Mouse (Mus musculus) heart, embryonic 14.5 days (tissue): ENCODE results near the gene Dgkb. TPM values are rescaled to one million over a fixed set of nuclear protein-coding genes. Genes with fewer than 3 reads are reported as not detected.

Source experiments
- ATAC-seq: fragments of 200-750 bp; cut with Nextera tagmentation; 2 replicates; pipeline ENCODE4 v1.8.0; 2017; ENCODE audit warnings: low read depth, moderate TSS enrichment; ENCODE audit not compliant: insufficient number of reproducible peaks, insufficient read depth, low FRiP score
- H3K27ac ChIP-seq, 2 experiments: fragments of 200-500 bp in 1 of 2; fragments of 300-500 bp in 1 of 2; sonication (generic) in 1 of 2; replicated peaks in 1 of 2; 2 replicates each; pipeline ENCODE4 v1.5.1; 2012 to 2014; ENCODE audit warnings: low read depth in 2 of 2, low read length in 2 of 2, control low read depth in 1 of 2, mild to moderate bottlenecking in 1 of 2, mixed read lengths in 1 of 2; ENCODE audit not compliant: control insufficient read depth in 1 of 2, insufficient read depth in 1 of 2
- H3K27me3 ChIP-seq: fragments of 300-500 bp; sonication (generic); 2 replicates; pipeline ENCODE4 v1.6.1; 2014; ENCODE audit warnings: mild to moderate bottlenecking, low read length, control low read depth; ENCODE audit not compliant: control insufficient read depth, insufficient read depth
- H3K36me3 ChIP-seq: fragments of 300-500 bp; sonication (generic); 2 replicates; pipeline ENCODE4 v1.6.1; 2014; ENCODE audit warnings: mild to moderate bottlenecking, control low read depth, low read length, mixed read lengths; ENCODE audit not compliant: control insufficient read depth, insufficient read depth
- H3K4me1 ChIP-seq, 2 experiments: fragments of 200-500 bp in 1 of 2; fragments of 300-500 bp in 1 of 2; sonication (generic) in 1 of 2; 2 replicates each; pipeline ENCODE4 v1.6.1; 2012 to 2014; ENCODE audit warnings: low read length in 2 of 2, control low read depth in 1 of 2, mixed read lengths in 1 of 2; ENCODE audit not compliant: control insufficient read depth in 2 of 2, insufficient read depth in 2 of 2
- H3K4me2 ChIP-seq: fragments of 300-500 bp; sonication (generic); 2 replicates; pipeline ENCODE4 v1.6.1; 2014; ENCODE audit warnings: mild to moderate bottlenecking, low read length
- H3K4me3 ChIP-seq, 2 experiments: fragments of 200-500 bp in 1 of 2; fragments of 300-500 bp in 1 of 2; sonication (generic) in 1 of 2; 2 replicates each; pipeline ENCODE4 v1.5.1; 2012 to 2014; ENCODE audit warnings: low read length in 2 of 2, mild to moderate bottlenecking in 2 of 2, control low read depth in 1 of 2, low read depth in 1 of 2, moderate library complexity in 1 of 2; ENCODE audit not compliant: control insufficient read depth in 1 of 2, insufficient read depth in 1 of 2
- H3K9ac ChIP-seq: fragments of 300-500 bp; sonication (generic); 2 replicates; pipeline ENCODE4 v1.6.1; 2014; ENCODE audit warnings: mild to moderate bottlenecking, low read length
- H3K9me3 ChIP-seq: fragments of 300-500 bp; sonication (generic); 2 replicates; pipeline ENCODE4 v1.6.1; 2016; ENCODE audit warnings: low read length, control low read depth; ENCODE audit not compliant: control insufficient read depth
- WGBS: fragments of 180-500 bp; shearing (Covaris S2); extraction: QIAGEN DNeasy Blood & Tissue Kit; methylation state at CpG from one replicate; pipeline ENCODE4 v1.1.7; 2014; 5-methylcytosine and 5-hydroxymethylcytosine counted together
- polyA plus RNA-seq: library from polyadenylated mRNA; unstranded; fragments of >200 nt; fragmentation: Nextera tagmentation; extraction: Ambion mirVana; gene quantifications from 2 replicates; pipeline ENCODE4 v1.2.1, GENCODE M21; 2014

The Dgkb gene
- polyA plus RNA-seq, 1 experiment from 2014 or later, result 0.41 TPM

DNA sequence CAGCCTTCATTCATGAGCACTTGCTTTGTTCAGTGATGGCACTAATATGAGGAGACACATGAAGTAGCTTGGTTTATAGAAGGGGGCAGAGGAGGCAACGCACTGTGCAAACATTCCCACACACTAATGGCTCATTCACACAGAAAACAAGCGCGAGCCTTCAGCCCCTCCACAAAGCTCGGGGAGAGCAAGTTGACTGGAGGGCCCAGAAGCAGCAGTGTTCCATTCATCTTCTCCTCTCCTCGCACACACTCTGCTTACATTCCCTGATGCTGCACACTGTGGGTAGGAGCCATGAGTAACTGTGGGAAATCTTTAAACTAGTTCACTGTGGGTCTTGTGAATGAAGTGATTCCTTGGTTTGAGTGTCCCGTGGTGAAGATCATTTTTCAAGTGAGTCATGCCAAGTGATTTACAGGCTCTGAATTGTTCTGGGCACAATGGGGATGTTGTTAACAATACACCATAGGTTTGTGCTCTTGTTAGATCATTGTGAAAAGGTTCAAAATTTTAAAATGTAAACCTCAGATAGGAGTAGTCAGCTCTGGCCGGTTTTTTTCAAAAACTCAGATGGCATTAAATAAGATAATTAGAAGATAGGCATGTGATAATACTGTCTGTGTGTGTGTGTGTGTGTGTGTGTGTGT is 779.0 kb downstream of the Dgkb start:
- H3K4me3 ChIP-seq, result no peak overlapping the region
- no peak overlapping the region for H3K27ac ChIP-seq
- H3K4me2 ChIP-seq, result no peak overlapping the region
- no peaks in the 10 kb centered on the region for H3K36me3 ChIP-seq
- no peak overlapping the region for H3K9ac ChIP-seq
- ATAC-seq, result no peak
- 78% methylated on average over 7 of the region's 7 CpGs for WGBS
- no peaks in the 10 kb centered on the region for H3K27me3 ChIP-seq
- H3K4me1 ChIP-seq, result peaks cover 4 to 18% of the 10 kb centered on the region in 2 experiments; a peak in 3 of 4 replicates
- H3K9me3 ChIP-seq, result no peaks in the 10 kb centered on the region

GRCm38 (mm10) chr12:38598096-38598495 is 780.6 kb downstream of the Dgkb start:
- H3K27ac ChIP-seq, result no peak overlapping the region
- WGBS, result 45% methylated on average over 2 of the region's 2 CpGs
- no peak for ATAC-seq
- no peaks in the 10 kb centered on the region for H3K27me3 ChIP-seq
- no peak overlapping the region for H3K4me3 ChIP-seq
- H3K4me1 ChIP-seq, result peaks cover 0 to 10% of the 10 kb centered on the region in 2 experiments; a peak in 1 of 4 replicates
- no peaks in the 10 kb centered on the region for H3K36me3 ChIP-seq
- no peaks in the 10 kb centered on the region for H3K9me3 ChIP-seq
- H3K4me2 ChIP-seq, result no peak overlapping the region
- H3K9ac ChIP-seq, result no peak overlapping the region

DNA sequence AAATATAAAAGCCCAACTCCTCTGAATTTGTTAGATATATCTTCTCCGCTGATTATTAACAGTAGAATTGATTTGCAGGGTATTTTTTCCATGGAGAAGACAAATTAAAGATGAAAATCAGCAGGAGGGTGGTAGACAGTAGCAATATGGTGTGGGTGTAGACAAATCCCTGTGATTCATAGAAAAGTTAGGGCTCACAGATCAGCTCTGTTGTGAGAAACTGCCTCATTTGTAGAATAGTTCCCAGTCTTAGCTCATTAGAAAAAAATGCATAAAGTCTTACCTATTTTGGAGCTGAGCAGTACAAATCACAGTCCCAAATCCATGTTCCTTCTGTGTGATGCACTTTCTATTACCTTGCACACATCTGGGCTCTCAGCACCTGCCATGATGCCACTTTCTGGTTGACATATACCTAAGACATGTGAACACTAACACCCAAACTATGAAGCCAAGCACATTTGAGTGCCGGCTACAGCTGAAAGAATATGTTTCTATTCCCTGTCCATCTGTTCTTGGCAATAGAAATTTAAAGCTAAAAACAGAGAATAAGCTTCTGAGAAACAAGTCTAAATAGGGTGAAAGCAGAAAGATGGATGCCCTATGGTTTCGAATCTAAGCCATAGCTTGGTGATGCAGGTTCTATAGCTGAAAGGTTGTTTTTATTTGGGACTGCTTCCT is 782.8 kb downstream of the Dgkb start:
- Histone ChIP-seq H3K9me3 (no peaks in the 10 kb centered on the region), H3K4me2 (no peak overlapping the region), H3K36me3 (no peaks in the 10 kb centered on the region), H3K4me3 (no peak overlapping the region), H3K9ac (no peak overlapping the region), H3K27ac (no peak overlapping the region), H3K4me1 (no peaks in the 10 kb centered on the region), H3K27me3 (no peaks in the 10 kb centered on the region)
- ATAC-seq, result no peak
- 91% methylated on average over 3 of the region's 3 CpGs for WGBS

DNA sequence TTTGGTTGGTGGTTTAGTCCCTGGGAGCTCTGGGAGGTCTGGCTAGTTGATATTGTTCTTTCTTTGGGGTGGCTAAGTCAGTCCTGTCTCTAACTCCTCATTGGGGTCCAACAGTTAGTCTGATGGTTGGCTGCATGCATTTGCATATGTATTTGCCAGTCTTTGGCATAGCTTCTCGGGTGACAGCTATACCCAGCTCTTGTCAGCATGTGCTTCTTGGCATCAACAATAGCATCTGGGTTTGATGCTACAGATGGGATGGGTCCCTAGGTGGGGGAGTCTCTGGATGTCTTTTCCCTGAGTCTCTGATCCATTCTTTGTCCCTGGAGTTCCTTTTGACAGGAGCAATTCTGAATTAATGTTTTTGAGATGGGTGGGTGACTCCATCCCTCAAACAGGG is 790.6 kb downstream of the Dgkb start:
- H3K4me3 ChIP-seq, result no peak overlapping the region
- WGBS, result 81% methylated on average over 1 of the region's 1 CpGs
- no peak overlapping the region for H3K4me2 ChIP-seq
- no peaks in the 10 kb centered on the region for H3K27me3 ChIP-seq
- no peaks in the 10 kb centered on the region for H3K4me1 ChIP-seq
- H3K9me3 ChIP-seq, result no peaks in the 10 kb centered on the region
- no peak for ATAC-seq
- H3K36me3 ChIP-seq, result no peaks in the 10 kb centered on the region
- H3K9ac ChIP-seq, result no peak overlapping the region
- H3K27ac ChIP-seq, result no peak overlapping the region

DNA sequence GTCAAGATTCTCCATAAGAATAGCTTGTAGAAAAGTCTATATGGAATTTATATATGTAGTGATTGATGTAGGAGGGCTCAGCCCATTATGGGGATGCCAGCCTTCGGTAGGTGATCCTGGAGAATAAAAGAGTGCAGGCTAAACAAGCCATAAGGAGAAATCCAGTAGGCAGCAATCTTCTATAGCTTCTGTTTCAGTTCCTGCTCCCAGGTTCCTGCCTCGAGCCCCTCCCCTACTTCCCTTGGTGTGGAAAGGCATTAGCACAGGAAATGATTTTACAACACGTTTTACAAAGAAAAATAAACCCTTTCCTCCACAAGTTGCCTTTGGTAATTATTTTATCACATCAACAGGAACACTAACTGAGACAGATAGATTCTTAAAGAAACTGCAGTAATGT is 850.7 kb downstream of the Dgkb start:
- Histone ChIP-seq H3K27me3 (no peaks in the 10 kb centered on the region), H3K36me3 (no peaks in the 10 kb centered on the region), H3K9ac (no peak overlapping the region), H3K4me2 (no peak overlapping the region), H3K4me3 (no peak overlapping the region), H3K27ac (no peak overlapping the region), H3K9me3 (no peaks in the 10 kb centered on the region), H3K4me1 (no peaks in the 10 kb centered on the region)
- no peak for ATAC-seq
- WGBS, result 44% methylated on average over 3 of the region's 3 CpGs
